Mouse (Mus musculus): ENCODE results near the gene Zfp472. TPM values are rescaled to one million over a fixed set of nuclear protein-coding genes. Genes with fewer than 3 reads are reported as not detected.

The Zfp472 gene
- polyA plus RNA-seq (2017; shearing (Covaris generic)) = 24.0 TPM

GRCm38 (mm10) chr17:32965623-32966290, at the start of gene Zfp472:
TSS of gene Zfp472 (plus strand) at chr17:32965814.

GRCm38 (mm10) chr17:32917131-32917530, 48.5 kb upstream of the Zfp472 start, which contains the start of gene Cyp4f14:
TSS of gene Cyp4f14 (minus strand) at chr17:32917342.

GRCm38 (mm10) chr17:32947215-32947914, 18.2 kb upstream of the Zfp472 start, which contains the start of gene Cyp4f13:
TSS of gene Cyp4f13 (minus strand) at chr17:32947402.

GRCm38 (mm10) chr17:32992699-32993474, 27.3 kb downstream of the Zfp472 start, which contains the start of gene Zfp952:
TSS of gene Zfp952 (plus strand) at chr17:32993129.

Other genes starting within 250 kb of the Zfp472 start
- 41.5 TPM for gene Zfp871, start 177.5 kb upstream of the Zfp472 start, polyA plus RNA-seq (2017; shearing (Covaris generic))
- 0.16 TPM for gene Zfp811, start 155.9 kb upstream of the Zfp472 start, polyA plus RNA-seq (2017; shearing (Covaris generic))
- 16.0 TPM for gene Zfp799, start 135.6 kb upstream of the Zfp472 start, polyA plus RNA-seq (2017; shearing (Covaris generic))
- 15.9 TPM for gene Zfp870, start 74.2 kb upstream of the Zfp472 start, polyA plus RNA-seq (2017; shearing (Covaris generic))
- not detected for gene Cyp4f14, start 48.5 kb upstream of the Zfp472 start, polyA plus RNA-seq (2017; shearing (Covaris generic))
- gene Cyp4f13, start 18.4 kb upstream of the Zfp472 start, polyA plus RNA-seq (2017; shearing (Covaris generic)) = 54.9 TPM
- 20.4 TPM for gene Zfp952, start 27.3 kb downstream of the Zfp472 start, polyA plus RNA-seq (2017; shearing (Covaris generic))
- gene Zfp763, start 67.6 kb downstream of the Zfp472 start, polyA plus RNA-seq (2017; shearing (Covaris generic)) = 12.3 TPM
- not detected for gene 4921501E09Rik, start 102.2 kb downstream of the Zfp472 start, polyA plus RNA-seq (2017; shearing (Covaris generic))
- 8.9 TPM for gene Zfp563, start 123.5 kb downstream of the Zfp472 start, polyA plus RNA-seq (2017; shearing (Covaris generic))
- not detected for gene Morc2b, start 173.9 kb downstream of the Zfp472 start, polyA plus RNA-seq (2017; shearing (Covaris generic))
- not detected for gene Olfr55, start 202.6 kb downstream of the Zfp472 start, polyA plus RNA-seq (2017; shearing (Covaris generic))
- gene Olfr239, start 225.5 kb downstream of the Zfp472 start, polyA plus RNA-seq (2017; shearing (Covaris generic)) = not detected

Measured in CD4-positive, CD25-positive, alpha-beta regulatory T cell, adult 9 weeks (primary cell).